Mouse (Mus musculus) heart, embryonic 13.5 days (tissue): Measurements from ENCODE around the gene Cmah. TPM values are rescaled to one million over a fixed set of nuclear protein-coding genes. Genes with fewer than 3 reads are reported as not detected.

ENCODE experiments used
- ATAC-seq: fragments of 200-750 bp; cut with Nextera tagmentation; 2 replicates; pipeline ENCODE4 v1.8.0; 2017; ENCODE audit warnings: moderate TSS enrichment; ENCODE audit not compliant: insufficient number of reproducible peaks, low FRiP score, low TSS enrichment; ENCODE audit errors: extremely low read depth
- H3K27ac ChIP-seq: fragments of 300-500 bp; sonication (generic); replicated peaks from 2 replicates; pipeline ENCODE4 v1.5.1; 2015; ENCODE audit warnings: moderate library complexity, mild to moderate bottlenecking, inconsistent platforms
- H3K27me3 ChIP-seq: fragments of 300-500 bp; sonication (generic); replicated peaks from 2 replicates; pipeline ENCODE4 v1.6.1; 2015; ENCODE audit warnings: mild to moderate bottlenecking, inconsistent platforms
- H3K36me3 ChIP-seq: fragments of 300-500 bp; sonication (generic); 2 replicates; pipeline ENCODE4 v1.6.1; 2015; ENCODE audit warnings: mild to moderate bottlenecking, inconsistent platforms
- H3K4me1 ChIP-seq: fragments of 300-500 bp; sonication (generic); 2 replicates; pipeline ENCODE4 v1.6.1; 2015; ENCODE audit warnings: inconsistent platforms
- H3K4me2 ChIP-seq: fragments of 300-500 bp; sonication (generic); 2 replicates; pipeline ENCODE4 v1.6.1; 2015; ENCODE audit warnings: inconsistent platforms, mild to moderate bottlenecking, moderate library complexity
- H3K4me3 ChIP-seq: fragments of 300-500 bp; sonication (generic); 2 replicates; pipeline ENCODE4 v1.5.1; 2015; ENCODE audit warnings: moderate library complexity, mild to moderate bottlenecking, inconsistent platforms
- H3K9ac ChIP-seq: fragments of 300-500 bp; sonication (generic); 2 replicates; pipeline ENCODE4 v1.6.1; 2015; ENCODE audit warnings: inconsistent platforms, mild to moderate bottlenecking, moderate library complexity
- H3K9me3 ChIP-seq: fragments of 300-500 bp; sonication (generic); 2 replicates; pipeline ENCODE4 v1.6.1; 2016; ENCODE audit warnings: inconsistent platforms
- WGBS: fragments of 180-500 bp; shearing (Covaris S2); methylation state at CpG from one replicate; pipeline ENCODE4 v1.1.7; 2015; ENCODE audit warnings: mixed read lengths; 5-methylcytosine and 5-hydroxymethylcytosine counted together
- polyA plus RNA-seq: library from polyadenylated mRNA; unstranded; fragments of >200 nt; fragmentation: Nextera tagmentation; extraction: Ambion mirVana; gene quantifications from 2 replicates; pipeline ENCODE4 v1.2.1, GENCODE M21; 2015

Gene Cmah
- polyA plus RNA-seq, 1 experiment from 2014 or later = 0.37 TPM

GRCm38 (mm10) chr13:24419560-24420250, 92.5 kb downstream of the Cmah start:
- no peak overlapping the region for H3K27ac ChIP-seq
- no peak overlapping the region for H3K4me3 ChIP-seq
- peaks cover 22% of the 10 kb centered on the region for H3K4me1 ChIP-seq
- no peak overlapping the region for H3K9ac ChIP-seq
- H3K4me2 ChIP-seq = peak overlapping the region; percentile 45
- H3K27me3 ChIP-seq = no peaks in the 10 kb centered on the region
- WGBS = 53% methylated on average over 13 of the region's 13 CpGs
- ATAC-seq = no peak
- no peaks in the 10 kb centered on the region for H3K36me3 ChIP-seq
- no peaks in the 10 kb centered on the region for H3K9me3 ChIP-seq

GRCm38 (mm10) chr13:24421987-24422386, 94.8 kb downstream of the Cmah start:
- 43% methylated on average over 3 of the region's 3 CpGs for WGBS
- Histone ChIP-seq H3K4me1 (peaks cover 21% of the 10 kb centered on the region), H3K9ac (no peak overlapping the region), H3K27ac (no peak overlapping the region), H3K4me2 (no peak overlapping the region), H3K4me3 (no peak overlapping the region), H3K36me3 (no peaks in the 10 kb centered on the region), H3K9me3 (no peaks in the 10 kb centered on the region), H3K27me3 (no peaks in the 10 kb centered on the region)
- no peak for ATAC-seq

DNA sequence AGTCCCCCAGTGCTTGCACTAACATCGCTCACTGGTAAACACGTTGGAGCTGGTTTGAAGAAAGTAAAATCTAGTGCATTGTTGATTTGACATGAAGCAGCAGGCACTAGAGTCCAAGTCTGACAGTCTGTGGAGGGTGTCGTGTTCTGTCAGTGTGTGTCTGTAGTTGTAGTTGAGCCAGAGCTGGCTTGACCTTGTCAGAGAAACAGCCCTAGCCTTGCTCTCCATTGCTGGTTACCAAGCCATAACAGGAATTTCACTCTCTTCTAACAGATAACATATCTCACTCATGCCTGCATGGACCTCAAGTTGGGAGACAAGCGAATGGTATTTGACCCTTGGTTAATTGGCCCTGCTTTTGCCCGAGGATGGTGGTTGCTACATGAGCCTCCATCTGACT, 103.0 kb downstream of the Cmah start:
- Histone ChIP-seq H3K4me3 (no peak overlapping the region), H3K4me2 (no peak overlapping the region), H3K27me3 (no peaks in the 10 kb centered on the region), H3K27ac (peak overlapping the region; percentile 76), H3K9ac (no peak overlapping the region; the same call in 1 of the 2 replicates), H3K36me3 (no peaks in the 10 kb centered on the region), H3K9me3 (no peaks in the 10 kb centered on the region), H3K4me1 (peaks cover 28% of the 10 kb centered on the region)
- ATAC-seq = no peak
- WGBS = 25% methylated on average over 5 of the region's 5 CpGs

GRCm38 (mm10) chr13:24431593-24431992, 104.4 kb downstream of the Cmah start:
- Histone ChIP-seq H3K4me2 (no peak overlapping the region), H3K9ac (no peak overlapping the region), H3K4me1 (peaks cover 25% of the 10 kb centered on the region), H3K27ac (no peak overlapping the region), H3K9me3 (no peaks in the 10 kb centered on the region), H3K4me3 (no peak overlapping the region), H3K27me3 (no peaks in the 10 kb centered on the region), H3K36me3 (no peaks in the 10 kb centered on the region)
- no peak for ATAC-seq
- 62% methylated on average over 3 of the region's 3 CpGs for WGBS

GRCm38 (mm10) chr13:24442272-24442671, 115.1 kb downstream of the Cmah start:
- ATAC-seq = no peak
- H3K4me1 ChIP-seq = 0 out of 2 replicates have a peak, but pooled peaks cover 18% of the 10 kb centered on the region
- WGBS = 46% methylated on average over 6 of the region's 6 CpGs
- no peak overlapping the region for H3K4me3 ChIP-seq
- no peaks in the 10 kb centered on the region for H3K27me3 ChIP-seq
- no peak overlapping the region for H3K4me2 ChIP-seq
- H3K36me3 ChIP-seq = no peaks in the 10 kb centered on the region
- no peaks in the 10 kb centered on the region for H3K9me3 ChIP-seq
- H3K27ac ChIP-seq = no peak overlapping the region
- H3K9ac ChIP-seq = no peak overlapping the region

GRCm38 (mm10) chr13:24443763-24444347, 116.7 kb downstream of the Cmah start:
- 64% methylated on average over 4 of the region's 4 CpGs for WGBS
- Histone ChIP-seq H3K4me2 (no peak overlapping the region), H3K9me3 (no peaks in the 10 kb centered on the region), H3K4me3 (no peak overlapping the region), H3K27me3 (no peaks in the 10 kb centered on the region), H3K36me3 (no peaks in the 10 kb centered on the region), H3K4me1 (0 out of 2 replicates have a peak, but pooled peaks cover 20% of the 10 kb centered on the region), H3K9ac (no peak overlapping the region), H3K27ac (no peak overlapping the region)
- ATAC-seq = no peak

DNA sequence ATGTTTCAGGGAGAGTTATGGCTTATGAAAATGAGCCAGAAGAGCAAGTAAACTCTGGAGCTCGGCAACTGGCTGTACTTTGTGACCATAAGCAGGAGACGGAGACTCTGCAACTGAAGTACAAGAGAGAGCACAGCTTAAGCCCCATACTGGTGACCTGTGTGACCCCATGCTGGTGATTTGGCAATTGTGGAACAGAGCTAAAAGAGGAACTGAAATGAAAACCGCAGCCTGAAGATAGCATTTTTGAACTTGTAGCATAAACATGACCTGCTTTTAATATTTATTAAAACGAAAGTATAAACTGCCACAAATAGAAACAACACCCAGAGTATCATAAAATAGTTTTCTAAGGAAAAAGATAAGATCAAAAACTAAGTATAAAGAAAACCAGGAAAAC, 117.5 kb downstream of the Cmah start:
- Histone ChIP-seq H3K9me3 (no peaks in the 10 kb centered on the region), H3K4me2 (no peak overlapping the region), H3K36me3 (no peaks in the 10 kb centered on the region), H3K4me1 (0 out of 2 replicates have a peak, but pooled peaks cover 20% of the 10 kb centered on the region), H3K27me3 (no peaks in the 10 kb centered on the region), H3K9ac (no peak overlapping the region), H3K27ac (no peak overlapping the region), H3K4me3 (no peak overlapping the region)
- ATAC-seq = no peak
- WGBS = 56% methylated on average over 4 of the region's 4 CpGs

DNA sequence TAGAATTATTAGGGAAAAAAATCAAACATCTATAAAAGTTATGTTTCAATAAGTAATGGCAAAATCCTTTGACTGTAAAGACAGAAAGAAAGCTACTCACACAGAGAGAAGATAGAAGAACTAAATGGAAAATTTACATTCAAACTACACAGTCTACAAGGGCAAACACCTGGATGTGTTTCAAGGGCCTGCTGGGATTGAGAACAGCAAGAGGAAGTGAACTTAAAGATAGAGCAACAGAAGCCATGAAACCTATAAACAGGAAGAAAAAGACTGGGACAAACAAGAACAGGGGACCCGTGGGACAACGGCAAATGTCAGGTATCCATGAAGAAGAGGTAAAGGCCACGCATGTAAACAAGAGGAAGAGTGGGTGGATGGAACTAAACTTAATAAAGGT, 118.0 kb downstream of the Cmah start:
- H3K4me2 ChIP-seq = no peak overlapping the region
- H3K36me3 ChIP-seq = no peaks in the 10 kb centered on the region
- no peaks in the 10 kb centered on the region for H3K27me3 ChIP-seq
- H3K27ac ChIP-seq = no peak overlapping the region
- H3K4me3 ChIP-seq = no peak overlapping the region
- no peak overlapping the region for H3K9ac ChIP-seq
- ATAC-seq = no peak
- 78% methylated on average over 3 of the region's 3 CpGs for WGBS
- H3K4me1 ChIP-seq = 0 out of 2 replicates have a peak, but pooled peaks cover 20% of the 10 kb centered on the region
- H3K9me3 ChIP-seq = no peaks in the 10 kb centered on the region

DNA sequence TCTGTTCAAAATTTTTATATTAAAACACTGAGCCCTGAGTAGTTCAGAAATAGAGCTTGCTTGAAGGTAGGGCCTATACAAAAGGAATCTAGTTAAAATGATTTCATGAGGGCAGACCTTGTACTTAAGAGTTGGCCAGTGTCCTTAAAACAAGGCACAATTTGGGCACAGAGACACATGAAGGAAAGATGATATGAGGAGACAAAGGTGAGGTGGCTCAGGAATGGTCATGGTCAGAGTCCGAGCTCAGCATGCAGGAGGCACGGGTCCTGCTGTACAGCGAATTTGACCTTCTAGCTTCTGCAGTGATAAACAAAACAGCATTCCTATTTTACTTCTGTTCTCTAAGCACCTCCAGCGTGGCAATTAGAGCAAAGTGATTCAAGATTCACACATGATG, 118.9 kb downstream of the Cmah start:
- H3K4me2 ChIP-seq = no peak overlapping the region
- H3K27me3 ChIP-seq = no peaks in the 10 kb centered on the region
- no peak overlapping the region for H3K9ac ChIP-seq
- no peak overlapping the region for H3K4me3 ChIP-seq
- 71% methylated on average over 4 of the region's 4 CpGs for WGBS
- H3K4me1 ChIP-seq = 0 out of 2 replicates have a peak, but pooled peaks cover 20% of the 10 kb centered on the region
- H3K9me3 ChIP-seq = no peaks in the 10 kb centered on the region
- ATAC-seq = no peak
- no peak overlapping the region for H3K27ac ChIP-seq
- H3K36me3 ChIP-seq = no peaks in the 10 kb centered on the region

- Histone ChIP-seq H3K4me3 (no peak overlapping the region), H3K4me1 (0 out of 2 replicates have a peak, but pooled peaks cover 20% of the 10 kb centered on the region), H3K9me3 (no peaks in the 10 kb centered on the region), H3K4me2 (no peak overlapping the region), H3K27ac (no peak overlapping the region), H3K9ac (no peak overlapping the region), H3K27me3 (no peaks in the 10 kb centered on the region), H3K36me3 (no peaks in the 10 kb centered on the region)
- WGBS = 55% methylated on average over 5 of the region's 5 CpGs
- no peak for ATAC-seq
Observed at GRCm38 (mm10) chr13:24447043-24447442, 119.8 kb downstream of the Cmah start.

GRCm38 (mm10) chr13:24448578-24448977, 121.4 kb downstream of the Cmah start:
- no peak for ATAC-seq
- H3K4me2 ChIP-seq = no peak overlapping the region
- no peaks in the 10 kb centered on the region for H3K9me3 ChIP-seq
- no peaks in the 10 kb centered on the region for H3K27me3 ChIP-seq
- no peak overlapping the region for H3K4me3 ChIP-seq
- no peaks in the 10 kb centered on the region for H3K36me3 ChIP-seq
- H3K27ac ChIP-seq = no peak overlapping the region
- 67% methylated on average over 6 of the region's 6 CpGs for WGBS
- H3K9ac ChIP-seq = no peak overlapping the region
- H3K4me1 ChIP-seq = 0 out of 2 replicates have a peak, but pooled peaks cover 17% of the 10 kb centered on the region

- H3K9ac ChIP-seq = no peak overlapping the region
- H3K4me1 ChIP-seq = 0 out of 2 replicates have a peak, but pooled peaks cover 18% of the 10 kb centered on the region
- no peaks in the 10 kb centered on the region for H3K9me3 ChIP-seq
- WGBS = 54% methylated on average over 2 of the region's 2 CpGs
- H3K36me3 ChIP-seq = no peaks in the 10 kb centered on the region
- no peak overlapping the region for H3K4me3 ChIP-seq
- ATAC-seq = no peak
- H3K27ac ChIP-seq = no peak overlapping the region
- H3K4me2 ChIP-seq = no peak overlapping the region
- no peaks in the 10 kb centered on the region for H3K27me3 ChIP-seq
Observed at GRCm38 (mm10) chr13:24451455-24451854, 124.3 kb downstream of the Cmah start.
